Mouse (Mus musculus) CH12F3 (cell line): ENCODE measurements around the gene Zfp566.

Experiments
- in situ Hi-C: fragments of 300-500 bp; cut with MboI; formaldehyde crosslinking; loops from 2 replicates; pipeline ENCODE4 v1.14.3; 2020; ENCODE audit warnings: low sequenced_read_pairs

Gene Zfp566

GRCm38 (mm10) chr7:30060341-30060740, 30.0 kb downstream of the Zfp566 start:
- in situ Hi-C loops, result no loop called here

GRCm38 (mm10) chr7:30053591-30053990, 36.7 kb downstream of the Zfp566 start:
- in situ Hi-C loops, result no loop called here

DNA sequence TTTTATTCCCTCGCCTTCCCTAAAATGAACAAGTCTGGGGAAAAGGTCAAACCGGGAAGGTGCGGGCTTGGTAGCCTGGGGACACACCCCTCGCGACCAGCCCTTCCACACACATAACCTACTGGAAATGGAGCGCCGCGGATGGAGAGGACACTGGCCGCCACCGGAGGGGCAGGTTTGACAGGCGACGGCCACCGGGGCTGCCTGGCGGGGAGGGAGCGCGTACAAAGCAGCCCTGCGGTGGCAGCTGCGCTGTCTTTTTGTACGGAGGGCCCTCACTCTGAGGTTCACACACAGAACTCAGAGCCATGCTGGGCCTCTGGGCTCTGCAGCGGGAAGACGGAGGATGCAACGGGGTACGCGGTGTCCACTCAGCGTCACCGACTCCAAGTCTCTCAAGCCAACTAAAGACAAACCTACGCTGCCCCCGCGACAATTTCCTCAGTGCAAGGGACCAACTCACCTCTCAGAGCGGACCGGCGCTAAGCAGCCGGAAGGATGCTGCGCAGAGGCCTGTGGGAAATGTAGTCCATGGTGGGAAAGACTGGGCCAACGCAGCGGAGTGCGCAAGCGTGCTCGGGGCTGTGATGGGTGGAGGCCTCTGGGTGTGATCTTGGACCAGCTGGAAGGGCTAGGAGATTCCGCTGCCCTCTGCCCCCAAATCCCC, 39.3 kb downstream of the Zfp566 start, which contains the start of gene Zfp14:
TSS of gene Zfp14 (minus strand) at position 499 of the 667 bp plus-strand sequence.
- in situ Hi-C loops, result no loop called here

DNA sequence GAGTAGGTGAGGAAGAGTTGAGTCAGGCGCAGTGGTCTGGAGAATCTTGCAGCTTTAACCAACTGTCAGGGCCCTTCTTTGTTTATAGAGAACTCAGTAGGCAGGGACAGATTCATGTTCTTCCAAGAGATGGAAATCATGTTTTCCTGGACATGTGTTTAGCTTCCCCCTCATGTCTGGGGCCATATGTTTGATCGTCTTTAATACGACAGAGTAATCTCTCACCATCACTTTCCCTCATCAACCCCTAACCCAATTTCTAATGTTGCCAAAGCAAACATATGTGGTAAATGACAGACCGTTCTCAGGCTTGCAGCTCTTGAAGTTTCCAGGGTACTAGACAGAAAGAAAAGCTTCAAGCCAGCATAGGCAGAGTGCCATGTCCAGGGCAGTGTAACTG, 42.2 kb downstream of the Zfp566 start:
- in situ Hi-C loops, result no loop called here

DNA sequence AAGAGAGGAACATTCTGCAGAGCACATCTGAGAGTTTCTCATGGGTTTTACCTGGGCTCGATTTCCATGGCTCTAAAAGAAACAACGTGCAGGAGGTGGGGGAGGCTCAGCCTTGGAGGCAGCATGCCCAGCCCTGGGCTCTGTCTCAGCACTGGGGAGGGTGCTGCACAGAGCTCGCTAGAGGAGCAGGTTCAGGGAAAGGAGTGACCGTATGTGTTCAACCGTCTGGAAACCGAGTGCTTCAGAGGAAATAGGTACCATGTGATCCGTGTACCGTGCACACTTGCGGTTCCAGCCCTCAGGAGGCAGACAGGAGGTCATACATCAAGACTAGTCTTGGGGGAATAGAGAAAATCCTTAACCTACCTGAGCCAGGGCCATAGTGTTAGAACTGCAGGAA, 46.0 kb downstream of the Zfp566 start:
- in situ Hi-C loops, result no loop called here

GRCm38 (mm10) chr7:30034331-30034730, 56.0 kb downstream of the Zfp566 start:
- in situ Hi-C loops, result no loop called here

GRCm38 (mm10) chr7:30031379-30031778, 58.9 kb downstream of the Zfp566 start:
- in situ Hi-C loops, result no loop called here

DNA sequence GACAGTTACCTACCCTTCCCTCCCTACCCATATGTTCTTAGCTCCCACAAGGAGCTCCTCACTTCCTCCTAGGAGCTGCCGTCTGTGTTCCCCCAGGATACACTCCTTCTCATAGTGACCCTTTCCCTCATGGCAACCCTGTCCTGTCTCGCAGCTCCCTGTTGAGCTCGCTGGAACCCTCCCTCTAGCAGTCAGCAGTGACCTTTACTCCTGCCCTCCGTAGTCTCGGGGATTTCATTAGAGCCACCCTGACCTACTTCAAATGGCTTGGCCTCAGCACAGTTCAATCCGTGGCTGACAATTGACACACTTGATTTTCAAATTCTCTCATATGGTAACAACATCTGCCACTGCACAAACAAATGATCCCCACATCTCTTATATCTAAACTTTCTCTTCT, 59.6 kb downstream of the Zfp566 start:
- in situ Hi-C loops, result no loop called here

GRCm38 (mm10) chr7:30028572-30028971, 61.8 kb downstream of the Zfp566 start:
- in situ Hi-C loops, result no loop called here
